Mouse (Mus musculus) adipocyte (in vitro differentiated cells): ENCODE data around the gene 1810062G17Rik.

Experiments
- DNase-seq: peaks from one replicate; pipeline ENCODE4 v3.0.0-alpha.2; 2016; ENCODE audit warnings: low spot score

1810062G17Rik gene

DNA sequence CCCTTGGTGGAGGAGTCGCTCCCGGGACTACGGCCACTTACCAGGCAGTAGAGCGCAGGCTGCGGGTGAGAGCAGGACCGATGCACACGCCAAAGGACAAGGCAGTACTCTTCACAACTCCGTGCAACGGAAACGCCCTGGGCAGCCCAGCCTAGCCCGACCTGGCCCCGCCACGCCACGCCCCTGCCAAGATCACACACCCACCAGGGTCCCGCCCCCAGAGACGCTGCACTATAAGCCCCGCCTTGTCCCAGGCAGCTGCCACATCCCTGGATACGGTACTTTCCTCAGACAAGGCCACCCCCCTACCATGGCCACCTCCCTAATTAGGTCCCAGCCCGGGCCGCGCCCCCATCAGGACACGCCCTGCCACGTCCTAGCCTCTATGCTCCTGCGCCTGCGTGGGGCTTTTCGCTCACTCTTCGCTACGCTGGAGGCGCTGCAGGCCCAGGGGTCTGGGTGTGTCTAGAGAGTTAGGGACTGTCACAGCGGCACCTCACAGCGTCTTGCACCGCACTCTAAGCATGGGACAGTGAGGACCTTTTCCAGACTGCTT, at the start of gene 1810062G17Rik, which contains the start of gene Anxa5:
Gene 1810062G17Rik (plus strand): TSS at position 406 of the 556 bp plus-strand sequence.
Gene Anxa5 (minus strand): TSS at position 363 of the 556 bp plus-strand sequence.
- peak; percentile 99 for DNase-seq

DNA sequence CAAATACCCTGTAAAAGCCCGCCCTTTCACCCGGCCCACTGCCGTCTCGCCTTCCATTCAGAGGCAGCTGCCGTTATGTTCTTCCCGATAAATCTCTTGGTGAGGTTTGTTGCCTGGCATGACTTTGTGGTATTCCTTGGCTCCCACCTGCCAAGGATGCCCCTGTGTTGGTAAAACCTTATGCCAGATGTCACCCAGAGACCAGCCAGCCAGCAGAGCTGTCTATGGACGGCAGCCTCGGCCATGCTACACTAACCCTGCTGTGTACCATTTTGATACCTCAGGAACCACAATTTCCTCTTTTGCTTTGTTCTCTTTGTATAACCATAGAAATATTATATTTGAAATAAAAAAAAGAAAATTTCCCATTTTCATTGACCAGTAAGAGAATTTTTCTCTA, 48.4 kb upstream of the 1810062G17Rik start:
- no peak for DNase-seq

DNA sequence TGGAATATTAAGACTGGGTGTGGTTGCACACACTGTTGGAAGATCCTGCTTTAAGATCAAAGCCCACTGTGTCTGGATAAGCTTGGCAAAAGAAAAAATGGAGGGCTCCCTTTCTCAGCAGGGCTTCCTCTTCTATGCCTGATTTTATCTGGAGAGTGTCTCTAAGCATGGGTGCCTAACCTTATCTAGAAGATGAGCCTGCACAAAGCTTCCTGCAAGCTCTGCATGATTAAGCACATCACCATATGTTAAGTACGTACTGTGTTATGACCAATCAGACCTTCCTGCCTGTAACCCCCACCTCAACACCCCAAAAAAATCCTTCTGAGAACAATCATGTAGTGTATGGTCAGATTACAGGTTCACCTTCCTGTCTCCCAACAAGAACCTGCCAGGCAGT, 45.4 kb upstream of the 1810062G17Rik start:
- no peak for DNase-seq

DNA sequence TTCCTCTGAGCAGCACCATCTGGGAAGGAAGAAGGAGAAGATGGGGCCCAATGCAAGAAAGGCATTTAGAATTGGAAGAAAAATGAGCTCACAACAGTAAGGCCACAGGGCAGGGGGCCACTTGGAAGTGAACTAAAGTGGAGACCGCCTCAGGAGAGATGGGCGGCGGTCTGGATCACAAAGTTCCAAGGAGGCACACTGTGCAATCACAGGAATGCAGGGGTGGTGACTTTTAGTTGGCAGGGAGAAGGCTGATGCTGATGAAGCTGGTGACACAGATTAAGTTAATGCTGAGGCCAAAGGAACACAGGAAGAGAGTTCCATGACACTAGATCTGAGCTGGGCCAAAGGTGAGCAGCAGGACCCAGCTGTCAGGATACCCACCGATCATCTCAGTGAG, 35.5 kb upstream of the 1810062G17Rik start:
- DNase-seq: no peak

DNA sequence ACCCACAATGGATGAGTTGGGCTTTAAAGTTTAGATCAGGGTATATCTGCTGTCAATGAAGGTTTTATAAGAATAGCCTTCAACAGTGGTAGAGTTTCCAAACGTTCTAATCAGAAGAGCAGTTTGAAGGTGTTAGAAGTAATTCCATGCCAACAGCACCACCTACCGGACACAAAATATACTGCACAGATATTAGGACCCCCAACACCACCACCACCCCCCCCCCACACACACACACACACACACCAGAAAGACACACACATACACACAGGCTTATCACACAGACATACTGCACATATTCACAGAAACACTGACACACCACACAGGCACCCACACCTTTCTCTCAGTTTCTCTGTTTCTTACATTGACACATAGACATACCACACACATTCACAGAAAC, 33.3 kb upstream of the 1810062G17Rik start:
- DNase-seq: peak; percentile 78

DNA sequence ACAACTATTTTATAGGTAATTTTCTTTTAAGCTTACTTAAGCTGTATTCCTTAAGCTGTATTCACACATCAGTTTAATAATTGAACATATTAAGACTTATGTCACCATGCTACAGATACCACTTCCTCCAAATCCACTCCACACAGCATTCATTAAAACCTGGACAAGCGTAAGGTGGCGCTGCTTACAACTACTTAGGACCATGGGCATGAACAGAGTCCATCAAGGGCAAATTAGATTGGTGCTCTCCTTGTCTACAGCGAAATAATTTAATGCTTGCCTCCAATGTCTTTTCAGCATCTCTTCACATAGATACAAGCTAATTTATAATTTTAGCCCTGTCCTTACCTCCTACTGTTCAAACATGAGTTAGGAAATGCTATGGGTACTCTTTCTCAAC, 29.7 kb upstream of the 1810062G17Rik start:
- DNase-seq: no peak

DNA sequence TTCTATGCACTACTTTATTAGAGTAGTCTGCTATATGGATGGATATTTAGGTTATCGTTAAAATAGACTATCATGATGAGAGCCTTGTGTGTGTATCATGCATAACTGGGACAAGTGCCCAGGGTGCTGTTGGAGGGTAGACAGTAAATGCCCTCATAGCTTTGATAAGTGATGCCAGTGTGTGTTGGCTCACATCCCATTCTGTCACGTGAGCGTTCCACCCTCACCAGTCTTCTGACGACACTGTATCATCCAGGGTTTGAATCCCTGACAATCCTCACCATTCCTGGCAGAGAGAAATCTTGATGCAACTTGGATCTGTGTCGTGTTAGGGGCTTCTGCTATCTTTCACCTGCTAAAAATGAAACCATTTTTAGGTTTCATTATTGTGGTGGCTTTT, 29.2 kb upstream of the 1810062G17Rik start:
- DNase-seq: no peak

DNA sequence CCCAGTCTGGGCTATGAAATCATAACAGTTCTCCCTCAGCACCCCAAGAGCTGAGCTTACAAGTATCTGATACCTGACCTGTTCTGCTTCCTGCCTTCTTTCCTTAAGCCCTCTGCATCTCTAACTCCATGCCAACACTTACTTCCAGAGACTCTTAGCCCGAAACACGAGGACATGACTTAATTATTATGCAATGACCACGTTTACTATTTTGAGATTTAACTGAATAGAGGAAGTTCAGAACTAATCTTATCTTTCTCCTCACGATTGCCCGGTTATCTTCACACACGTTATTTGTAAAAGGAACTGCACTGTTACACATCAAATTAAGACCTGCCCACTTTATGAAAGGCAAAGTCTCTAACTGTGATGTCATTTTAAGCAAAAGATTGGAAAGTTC, 28.8 kb upstream of the 1810062G17Rik start:
- no peak for DNase-seq

DNA sequence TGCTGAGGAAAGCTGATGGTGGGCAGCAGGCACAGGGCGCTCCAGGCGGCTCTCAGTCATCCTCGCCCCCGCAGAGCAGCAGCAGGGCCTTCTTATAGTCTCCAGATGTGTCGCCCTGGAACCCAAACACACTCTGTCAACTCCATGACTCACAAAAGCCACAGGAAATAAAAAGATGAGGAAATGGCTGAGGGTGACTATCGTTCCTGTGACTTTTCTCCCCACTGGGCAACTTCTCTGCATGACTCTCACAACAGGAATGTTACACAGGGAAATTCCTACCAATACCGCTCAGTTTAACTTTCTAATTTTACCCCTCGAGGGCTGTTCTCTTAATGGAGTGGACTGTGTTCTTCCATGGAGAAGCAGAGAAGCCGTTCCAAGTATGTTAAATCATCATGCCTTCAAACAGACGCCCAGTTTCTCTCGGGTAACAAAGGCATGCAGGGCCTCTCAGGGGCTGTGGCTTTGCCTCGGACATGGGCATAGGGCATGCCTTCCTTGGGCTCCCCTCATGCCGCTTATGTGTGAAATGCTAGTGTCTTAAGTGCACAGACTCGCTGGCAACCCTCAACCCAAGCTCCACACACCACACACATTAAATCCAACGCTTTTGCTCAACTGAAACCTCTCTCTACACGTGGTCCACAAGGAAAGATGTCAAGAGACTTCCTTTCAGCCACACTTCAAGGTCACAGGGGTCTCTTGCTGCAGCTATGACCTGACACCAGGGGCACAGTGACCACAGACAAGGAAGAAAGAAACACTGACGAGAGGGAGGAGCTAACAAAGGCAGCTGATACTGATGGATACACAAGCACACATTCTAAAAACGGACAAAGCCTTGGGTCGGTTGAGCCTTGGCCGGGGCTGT, 26.2 kb upstream of the 1810062G17Rik start:
- peak; percentile 78 for DNase-seq

DNA sequence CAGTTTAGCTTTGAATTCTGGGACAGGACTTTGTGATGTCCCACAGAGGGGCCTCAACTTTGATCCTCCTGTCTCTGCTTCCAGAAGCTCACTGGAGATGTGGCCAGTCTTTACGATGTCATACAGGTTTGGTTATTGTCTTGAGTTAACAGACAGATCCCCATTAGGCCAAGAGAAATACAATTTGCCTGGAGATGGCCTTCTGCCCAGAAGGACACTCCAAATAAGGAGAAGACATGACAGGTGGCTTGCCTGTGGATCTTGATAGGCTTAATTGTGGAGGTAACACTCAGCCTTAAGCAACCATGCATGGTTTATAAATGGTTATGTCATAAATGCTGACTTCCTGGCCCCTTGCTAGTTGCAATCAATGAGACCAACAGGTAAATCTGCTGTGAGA, 23.2 kb upstream of the 1810062G17Rik start:
- no peak for DNase-seq

DNA sequence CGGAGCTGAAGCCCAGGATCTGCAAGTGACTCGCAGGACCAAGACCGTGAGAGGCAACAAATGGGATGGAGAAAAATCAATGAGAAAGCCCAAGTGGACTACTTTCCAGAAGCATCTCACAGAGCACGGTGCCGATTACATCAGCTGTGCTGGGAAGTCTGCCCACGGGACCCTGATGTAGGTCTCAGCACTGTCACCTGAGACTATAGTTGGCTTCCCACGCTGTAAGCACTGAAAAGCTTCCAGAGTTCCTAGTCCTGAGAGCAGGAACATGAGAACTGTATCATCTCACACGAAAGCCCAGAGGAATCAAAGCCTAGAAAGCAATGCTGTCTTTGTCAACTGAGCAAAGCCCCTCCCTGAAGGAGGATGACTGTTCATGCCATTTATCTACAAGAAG, 20.6 kb upstream of the 1810062G17Rik start:
- no peak for DNase-seq

DNA sequence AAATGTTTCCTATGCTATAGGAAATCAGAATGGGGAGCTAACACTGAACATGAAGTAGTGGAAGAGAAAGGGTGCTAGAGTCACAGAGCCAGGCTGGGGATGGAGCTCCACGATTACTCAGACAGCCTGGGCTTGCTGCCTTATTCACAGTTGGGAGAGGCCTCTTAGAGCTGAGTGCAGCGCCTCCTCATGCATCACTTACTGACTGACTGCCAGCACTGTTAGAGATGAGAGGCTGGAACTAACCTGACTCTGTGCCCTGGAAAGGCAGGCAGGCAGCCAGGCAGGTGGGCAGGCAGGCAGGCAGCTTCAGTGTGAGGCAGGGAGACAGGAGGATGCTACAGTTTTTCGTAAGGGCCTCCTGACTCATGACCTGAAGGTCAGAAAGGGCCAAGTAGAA, 20.2 kb upstream of the 1810062G17Rik start:
- no peak for DNase-seq

DNA sequence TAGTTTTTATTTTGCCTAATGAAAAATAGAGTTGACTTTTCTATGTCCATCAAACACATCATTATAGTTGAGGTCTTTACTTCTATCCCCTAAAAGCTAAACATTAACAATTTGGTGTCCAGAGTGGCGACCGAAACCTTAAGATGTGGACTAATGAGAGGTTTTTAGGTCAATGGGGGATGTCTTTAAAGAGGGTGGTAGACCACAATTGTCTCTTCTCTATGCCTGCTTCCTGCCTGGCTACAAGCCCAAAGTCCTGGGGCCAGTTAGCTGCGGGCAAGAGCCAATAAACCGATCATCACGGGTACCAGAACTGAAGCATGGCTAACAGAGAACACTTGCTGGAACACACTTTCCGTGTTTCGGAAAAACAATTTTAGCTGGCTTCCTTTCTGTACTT, 15.0 kb upstream of the 1810062G17Rik start:
- no peak for DNase-seq

DNA sequence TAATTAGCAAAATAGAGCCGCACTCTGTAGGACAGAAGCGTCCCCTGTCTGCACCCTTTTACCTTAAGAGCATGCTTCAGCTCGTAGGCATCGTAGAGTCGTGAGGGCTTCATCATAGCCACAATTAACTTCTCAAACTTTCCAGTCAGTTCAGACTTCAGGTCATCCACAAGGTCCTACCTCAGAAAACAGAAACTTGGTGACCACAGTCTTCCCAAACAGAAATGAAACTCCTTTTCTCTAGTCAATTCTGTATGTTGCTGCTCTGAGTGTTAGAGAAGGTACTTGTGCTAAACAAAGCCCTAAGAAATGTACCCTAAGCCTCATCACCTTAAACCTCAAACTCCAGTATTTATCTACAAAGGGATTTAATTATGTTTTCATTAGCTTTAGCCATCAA, 13.9 kb upstream of the 1810062G17Rik start:
- DNase-seq: no peak

DNA sequence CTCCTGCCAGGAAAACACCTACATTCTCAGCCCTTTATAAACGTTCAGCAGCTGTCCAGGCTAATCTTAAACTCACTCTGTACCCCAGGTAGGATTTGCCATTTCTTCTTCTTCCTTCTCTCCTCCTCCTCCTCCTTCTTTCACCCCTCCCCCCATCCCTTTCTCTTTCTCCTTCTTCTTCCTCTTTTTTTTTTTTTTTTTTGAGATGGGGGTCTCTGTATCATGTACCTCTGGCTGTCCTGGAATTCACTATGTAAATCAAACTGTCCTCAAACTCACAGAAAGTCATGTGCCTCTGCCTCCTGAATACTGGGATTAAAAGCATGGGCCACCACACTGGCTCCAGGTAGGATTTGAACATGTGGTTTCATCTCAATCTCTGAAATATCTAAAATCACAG, 13.4 kb upstream of the 1810062G17Rik start:
- no peak for DNase-seq

DNA sequence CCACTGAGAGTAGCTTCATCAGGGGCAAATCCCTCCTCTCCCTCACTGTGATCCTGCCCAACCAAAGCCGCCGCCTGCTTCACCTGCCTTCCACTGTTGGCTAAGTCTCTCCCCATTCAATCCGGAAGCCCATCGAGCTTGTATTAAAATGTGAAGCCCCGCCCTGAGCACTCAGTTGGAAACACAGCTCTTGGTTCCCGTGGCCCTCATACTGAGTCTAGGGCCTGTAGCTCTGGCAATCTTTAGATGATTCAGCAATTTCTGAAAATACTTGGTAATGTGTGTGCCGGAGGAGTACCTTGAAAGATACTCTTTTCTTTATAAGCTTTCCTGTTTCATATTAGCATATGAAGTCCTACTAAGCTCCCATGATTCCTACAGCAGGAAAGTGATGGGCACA, 10.2 kb upstream of the 1810062G17Rik start:
- DNase-seq: no peak

DNA sequence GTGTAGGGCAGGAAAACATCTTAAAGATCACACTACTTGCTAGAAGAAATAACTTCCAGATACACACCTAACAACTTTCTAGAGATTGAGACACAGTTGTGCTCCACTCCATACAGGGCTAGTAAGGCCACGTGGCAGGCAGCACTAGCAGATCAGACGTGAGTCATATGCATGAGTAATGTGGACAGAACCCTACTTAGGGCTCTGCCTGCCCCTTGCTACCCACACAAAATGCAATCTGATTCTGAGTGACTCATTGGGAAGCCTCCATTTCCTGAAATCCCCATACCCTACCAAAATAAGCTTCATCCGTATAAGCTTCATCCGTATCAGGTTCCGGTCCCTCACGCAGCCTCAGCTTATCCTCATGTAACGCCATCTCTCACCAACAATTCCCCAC, 8.1 kb upstream of the 1810062G17Rik start:
- DNase-seq: no peak

DNA sequence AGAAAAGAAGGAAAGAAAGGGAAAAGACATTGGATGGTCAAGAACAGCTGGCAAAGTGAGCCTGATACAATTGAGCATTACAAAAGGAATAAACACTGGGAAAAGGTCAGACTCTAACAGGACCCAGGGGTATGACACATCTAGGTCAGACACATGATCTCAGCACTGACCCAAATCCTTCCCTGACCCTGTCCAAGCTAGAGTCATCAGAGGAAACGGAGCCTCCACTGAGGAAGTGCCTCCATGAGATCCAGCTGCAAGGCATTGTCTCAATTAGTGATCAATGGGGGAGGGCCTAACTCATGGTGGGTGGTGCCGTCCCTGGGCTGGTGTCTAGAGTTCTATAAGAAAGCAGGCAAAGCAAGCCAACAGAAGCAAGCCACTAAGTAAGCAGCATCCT, 6.9 kb upstream of the 1810062G17Rik start:
- DNase-seq: peak; percentile 64

DNA sequence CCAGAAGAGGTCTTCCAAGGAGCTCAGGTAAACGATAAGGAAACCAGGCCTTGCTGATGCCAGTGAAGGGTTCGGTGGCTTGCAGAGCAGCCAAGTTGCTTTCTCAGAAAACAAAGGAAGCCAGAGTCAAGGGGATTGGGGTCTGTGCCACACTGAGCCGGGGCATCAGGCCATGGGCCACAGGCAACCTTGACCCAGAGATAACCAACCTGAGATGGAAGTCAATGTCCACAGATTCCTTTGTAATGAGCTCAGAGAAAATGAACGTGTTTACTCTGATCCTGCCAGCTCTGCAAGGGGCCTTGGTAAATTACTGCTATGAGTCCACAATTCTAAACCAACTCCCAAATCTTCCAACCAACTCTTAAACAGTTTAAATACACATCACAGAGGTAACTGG, 3.9 kb upstream of the 1810062G17Rik start:
- no peak for DNase-seq

DNA sequence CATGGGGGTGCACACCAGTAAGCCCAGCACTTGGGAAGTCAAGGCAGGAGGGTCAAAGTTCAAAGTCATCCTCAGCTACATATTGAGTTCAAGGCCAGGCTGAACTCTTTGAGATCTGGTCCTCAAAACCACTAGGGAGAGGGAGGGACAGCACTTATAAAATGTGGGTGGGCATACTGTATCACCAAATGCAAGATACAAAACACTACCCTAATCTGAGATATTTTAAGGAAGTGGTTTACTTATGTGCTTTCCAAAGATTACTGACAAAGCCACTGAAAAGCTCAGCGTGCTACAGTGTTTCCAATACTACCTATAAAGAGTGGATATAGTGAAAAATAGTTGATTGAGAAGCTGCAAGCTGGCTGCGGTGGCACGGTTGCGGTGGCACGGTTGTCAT, 2.5 kb upstream of the 1810062G17Rik start:
- DNase-seq: no peak

DNA sequence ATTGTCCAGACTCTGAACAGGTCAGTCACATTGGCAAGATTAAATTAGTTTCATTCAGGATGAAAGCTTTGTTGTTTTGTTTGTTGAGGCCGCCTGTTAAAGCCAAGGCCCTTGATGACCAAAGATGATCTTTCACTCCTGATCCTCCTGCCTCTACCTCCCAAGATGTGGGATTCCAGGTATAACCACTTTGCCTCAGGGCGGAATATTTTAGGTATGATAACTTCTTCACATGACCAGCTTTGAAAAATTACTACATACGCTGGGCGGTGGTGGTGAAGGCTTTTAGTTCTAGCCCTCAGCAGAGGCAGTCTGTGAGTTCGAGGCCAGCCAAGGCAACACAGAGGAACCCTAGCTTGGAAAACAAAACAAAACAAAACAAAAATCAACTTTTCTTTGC, 1.3 kb upstream of the 1810062G17Rik start:
- no peak for DNase-seq

DNA sequence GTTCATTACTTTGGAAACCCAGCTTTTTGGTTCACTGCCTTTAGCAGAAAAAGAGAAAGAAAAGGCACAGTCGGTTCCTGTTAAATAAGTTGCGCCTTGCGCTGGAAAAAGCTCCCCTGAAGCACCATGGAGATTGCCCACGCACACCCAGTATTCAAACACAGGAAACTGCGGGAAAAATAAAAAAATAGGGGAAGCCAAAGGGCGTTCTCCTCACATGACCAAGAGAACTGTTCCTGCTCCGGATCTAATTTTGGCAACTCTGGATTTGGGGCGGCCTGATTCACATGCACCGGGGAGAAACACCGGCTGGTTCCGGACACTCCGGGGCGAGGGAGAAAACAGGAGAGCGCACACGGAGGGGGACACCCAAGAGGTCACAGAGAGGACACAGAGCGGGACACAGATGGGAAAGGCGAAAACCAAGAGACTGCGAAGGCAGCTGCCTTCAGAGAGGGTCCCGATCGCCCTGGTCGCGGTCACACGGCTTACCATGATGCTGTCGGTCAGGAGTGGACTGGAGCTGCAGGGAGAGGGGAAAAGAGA, 726 bp upstream of the 1810062G17Rik start:
- peak; percentile 81 for DNase-seq
